Comparison of ENCODE assay signal across 21 mouse cellular contexts in genomic region chr1:43362136-43362535, GRCm38 (mm10).
A peak's percentile ranks its signal among the peaks of the same experiment; 100 is the strongest.
DNase-seq lines count a peak whose midpoint lies in the region; ATAC-seq and TF ChIP-seq lines count a peak whose summit lies in the region.
"Had no signal": no experiment of that assay in that cellular context is flagged by ENCODE, and none has a peak within 500 bp of the region (broad histone marks: within the 10 kb centered on the region; RNA-seq: fewer than 3 reads in every experiment).

No protein-coding gene starts in this region.

- no peaks in the 10 kb centered on the region for H3K27me3 ChIP-seq in forebrain, embryonic 13.5 days
- H3K27me3 ChIP-seq: embryonic facial prominence, embryonic 12.5 days; heart, embryonic 15.5 days; limb, embryonic 13.5 days; midbrain, embryonic 13.5 days; Patski; stomach, embryonic 15.5 days had no signal

- H3K9me3 ChIP-seq in forebrain, embryonic 13.5 days (replicated peaks): no peaks in the 10 kb centered on the region
- H3K9me3 ChIP-seq: embryonic facial prominence, embryonic 12.5 days; heart, embryonic 15.5 days; limb, embryonic 13.5 days; midbrain, embryonic 13.5 days; stomach, embryonic 15.5 days had no signal

- no peak overlapping the region for H3K4me3 ChIP-seq in forebrain, embryonic 13.5 days
- no peak overlapping the region for H3K4me3 ChIP-seq in layer of hippocampus, adult 2 months
- H3K4me3 ChIP-seq: embryonic facial prominence, embryonic 12.5 days; heart, embryonic 15.5 days; left cerebral cortex, adult 2 months; limb, embryonic 13.5 days; midbrain, embryonic 13.5 days; stomach, embryonic 15.5 days had no signal

- peaks cover 15% of the 10 kb centered on the region for H3K4me1 ChIP-seq in forebrain, embryonic 13.5 days

- no peak for TF ChIP-seq CTCF in layer of hippocampus, adult 2 months (conservative IDR thresholded peaks at IDR 0.05)

- no peak overlapping the region for H3K4me2 ChIP-seq in forebrain, embryonic 13.5 days
- H3K4me2 ChIP-seq: embryonic facial prominence, embryonic 12.5 days; limb, embryonic 13.5 days; midbrain, embryonic 13.5 days; stomach, embryonic 15.5 days had no signal

- no peaks in the 10 kb centered on the region for H3K36me3 ChIP-seq in forebrain, embryonic 13.5 days (ENCODE audit: poor library complexity, severe bottlenecking)
- H3K36me3 ChIP-seq: embryonic facial prominence, embryonic 12.5 days; heart, embryonic 15.5 days; limb, embryonic 13.5 days; midbrain, embryonic 13.5 days; stomach, embryonic 15.5 days had no signal

- ATAC-seq in activated CD4-positive, CD25-positive, alpha-beta regulatory T cell, adult 4 months: peak; percentile 55
- no peak for ATAC-seq in forebrain, embryonic 13.5 days
- ATAC-seq: forebrain, postnatal 0 days; intestine, embryonic 16.5 days; midbrain, embryonic 13.5 days had no signal

- DNase-seq in embryo, embryonic 10.5 days (ENCODE audit: low spot score): peak; percentile 19
- no peak for DNase-seq in embryo, embryonic 10 days (ENCODE audit: low spot score)
- peak; percentile 10 for DNase-seq in lung, postnatal 36 days
- DNase-seq in lung, postnatal 25 days (ENCODE audit: low spot score): no peak
- DNase-seq in thymus, postnatal 10 days (ENCODE audit: low spot score in 2 of 2): peak; percentile 12 to 22
- DNase-seq in layer of hippocampus, adult 2 months (ENCODE audit: low spot score in 2 of 2): no peak
- DNase-seq: cerebellum, postnatal 36 days; forebrain, postnatal 0 days; gastrocnemius, postnatal 10 days; kidney, postnatal 10 days; right cerebral cortex, adult 18-20 months had no signal

- no peak overlapping the region for H3K9ac ChIP-seq in forebrain, embryonic 13.5 days
- H3K9ac ChIP-seq: embryonic facial prominence, embryonic 12.5 days; forebrain, postnatal 0 days; heart, embryonic 15.5 days; limb, embryonic 13.5 days; midbrain, embryonic 13.5 days; stomach, embryonic 15.5 days had no signal

- 72% methylated on average over 5 of the region's 5 CpGs for whole genome bisulfite sequencing in forebrain, embryonic 13.5 days

- H3K27ac ChIP-seq in forebrain, embryonic 13.5 days: no peak overlapping the region
- H3K27ac ChIP-seq in layer of hippocampus, adult 2 months: no peak overlapping the region
- H3K27ac ChIP-seq: embryonic facial prominence, embryonic 12.5 days; heart, embryonic 15.5 days; left cerebral cortex, adult 2 months; limb, embryonic 13.5 days; midbrain, embryonic 13.5 days; stomach, embryonic 15.5 days had no signal

Comparison
In these comparisons a context has a peak if more than half of its experiments do, and no peak if none do; other contexts are left out.
1. DNase-seq: peak in embryo, embryonic 10.5 days (single experiment), lung, postnatal 36 days (single experiment) and thymus, postnatal 10 days (2 of 2); none in embryo, embryonic 10 days (single experiment), lung, postnatal 25 days (single experiment) and layer of hippocampus, adult 2 months (0 of 2).